Mouse (Mus musculus): Measurements from ENCODE around the gene Fbxo34.
"Not testable (repeated sequence)": the region's sequence is repeated elsewhere in the genome, so short reads cannot be mapped to it uniquely, and the experiment has no call there.

Fbxo34 gene

GRCm38 (mm10) chr14:47450121-47450520 lies at the start of gene Fbxo34:
Fbxo34 (plus strand) TSS chr14:47450421.
- DNase-seq (ENCODE audit: low spot score), result not testable (repeated sequence)

GRCm38 (mm10) chr14:47402735-47403134 lies 47.5 kb upstream of the Fbxo34 start:
- DNase-seq (ENCODE audit: low spot score), result no peak

DNA sequence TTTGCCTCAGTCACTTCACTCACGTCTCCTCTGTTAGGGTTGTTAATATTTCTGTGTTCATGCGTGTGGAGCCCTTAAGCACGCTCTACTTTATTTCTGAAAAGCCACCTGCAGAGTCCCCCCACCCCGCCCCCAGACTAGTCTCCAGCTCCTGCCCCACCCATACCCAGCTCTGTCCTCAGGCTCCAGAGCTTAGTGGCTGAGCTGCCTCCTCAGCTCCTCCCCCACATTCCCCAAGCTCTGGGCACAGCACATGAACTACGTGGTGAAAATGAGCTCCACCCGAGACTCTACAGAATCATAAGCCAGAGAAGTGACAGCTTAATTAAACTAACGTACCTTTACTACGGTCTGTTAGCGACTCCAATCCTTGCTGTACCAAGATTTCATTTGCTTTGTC lies 44.2 kb upstream of the Fbxo34 start:
- DNase-seq (ENCODE audit: low spot score), result no peak

DNA sequence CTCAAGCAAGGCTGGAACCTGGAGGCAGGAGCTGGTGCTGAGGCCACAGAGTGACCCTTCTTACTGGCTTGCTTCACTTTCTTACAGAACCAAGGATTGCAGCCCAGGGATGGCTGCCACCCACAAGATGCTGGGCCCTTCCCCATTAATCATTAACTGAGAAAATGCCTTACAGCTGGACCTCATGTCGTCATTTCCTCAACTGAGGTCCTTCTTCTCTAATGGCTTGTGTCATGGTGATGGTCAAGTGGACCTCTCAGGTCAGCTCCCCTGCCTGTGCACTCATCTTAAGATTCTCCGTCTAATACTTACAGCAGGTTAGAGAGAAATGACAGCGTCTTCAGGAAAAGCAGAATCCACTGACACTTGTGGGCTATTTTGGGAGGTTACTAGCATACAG lies 32.9 kb upstream of the Fbxo34 start:
- DNase-seq (ENCODE audit: low spot score), result no peak

DNA sequence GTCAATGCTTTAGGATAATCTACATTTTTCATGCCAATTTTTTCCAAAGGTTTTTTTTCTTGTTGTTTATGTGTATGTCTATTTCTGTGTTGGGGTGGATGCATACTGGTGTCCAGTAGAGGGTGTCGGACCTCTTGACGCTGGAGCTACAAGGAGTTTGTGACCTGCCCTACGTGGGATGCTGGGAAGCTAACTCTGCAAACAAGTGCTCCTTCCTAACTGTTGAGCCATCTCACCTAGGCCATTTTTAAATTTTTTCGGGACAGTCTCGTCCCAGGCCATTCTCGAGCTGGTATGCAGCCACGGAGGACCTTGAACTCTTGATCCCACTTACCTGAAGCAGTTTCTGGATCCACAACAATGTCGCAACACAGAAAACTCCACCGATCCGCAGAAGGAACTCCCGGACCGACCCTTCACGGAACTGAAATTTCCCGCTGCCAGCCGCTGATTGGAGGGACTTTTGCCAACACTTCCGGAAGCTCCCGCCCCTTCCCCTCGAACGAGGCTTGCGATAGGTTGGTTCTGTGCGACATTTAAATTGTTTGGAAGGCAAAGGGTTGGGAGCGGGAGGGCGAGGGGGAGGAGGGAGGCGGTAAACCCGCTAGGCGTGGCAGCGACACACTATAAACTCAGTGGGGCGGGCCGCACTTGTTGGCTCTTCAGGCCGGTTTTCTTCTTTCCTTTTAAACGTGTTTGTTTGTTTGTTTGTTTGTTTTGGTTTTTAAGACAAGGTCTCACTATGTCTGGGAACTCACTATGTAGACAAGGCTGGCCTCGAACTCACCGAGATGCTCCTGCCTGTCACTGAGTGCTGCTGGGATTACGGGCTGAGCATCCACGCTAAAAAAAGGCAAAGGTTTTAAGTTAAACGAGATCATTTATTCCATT lies 32.2 kb upstream of the Fbxo34 start, which contains the start of gene Dlgap5:
Dlgap5 (minus strand) TSS at position 633 of the 891 bp plus-strand sequence.
- peak; percentile 69 for DNase-seq (ENCODE audit: low spot score)

DNA sequence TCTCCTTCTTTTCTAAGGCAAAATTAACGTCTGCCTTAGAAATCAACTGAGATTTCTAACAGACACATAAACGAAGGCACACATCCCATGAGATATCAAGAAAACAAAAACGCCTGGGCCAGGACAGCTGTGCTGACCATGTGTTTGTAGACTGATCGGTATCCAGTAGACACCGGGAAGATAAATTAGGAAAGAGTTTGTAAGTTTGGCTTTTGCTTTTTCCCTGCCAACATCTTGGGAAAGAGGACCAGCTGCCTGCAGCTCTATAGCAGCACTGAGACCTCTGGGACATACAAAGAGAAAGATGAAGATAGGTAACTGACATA lies 31.6 kb upstream of the Fbxo34 start:
- no peak for DNase-seq (ENCODE audit: low spot score)

DNA sequence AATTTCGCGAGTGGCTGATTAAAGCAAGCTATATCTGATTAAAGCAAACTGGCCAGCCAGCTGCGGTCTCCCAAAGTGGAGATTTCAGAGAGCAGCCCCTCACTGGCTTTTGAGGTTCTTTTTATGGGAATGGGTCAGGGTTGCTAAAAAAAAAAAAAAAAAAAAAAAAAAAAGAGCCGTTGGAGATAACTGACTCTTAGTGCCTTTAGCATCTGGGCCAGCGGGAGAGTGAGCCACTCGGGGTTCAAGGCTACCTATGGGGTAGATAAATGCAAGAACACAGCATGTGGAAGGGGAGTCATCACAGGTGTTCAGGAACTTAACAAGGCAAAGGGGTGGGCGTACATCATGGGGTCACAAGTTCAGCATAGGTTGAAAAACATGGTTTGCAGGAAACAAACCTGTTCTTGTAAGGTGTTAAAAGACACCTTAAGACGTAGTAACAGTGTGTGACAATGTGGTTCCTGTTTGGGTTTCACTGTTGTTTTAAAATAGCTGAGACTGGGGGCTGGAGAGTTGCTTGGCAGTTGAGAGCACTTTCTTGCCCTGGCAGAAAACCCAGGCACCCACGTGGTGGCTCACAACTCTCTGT lies 31.1 kb upstream of the Fbxo34 start:
- DNase-seq (ENCODE audit: low spot score), result no peak

GRCm38 (mm10) chr14:47419723-47420276 lies 30.4 kb upstream of the Fbxo34 start:
- no peak for DNase-seq (ENCODE audit: low spot score)

DNA sequence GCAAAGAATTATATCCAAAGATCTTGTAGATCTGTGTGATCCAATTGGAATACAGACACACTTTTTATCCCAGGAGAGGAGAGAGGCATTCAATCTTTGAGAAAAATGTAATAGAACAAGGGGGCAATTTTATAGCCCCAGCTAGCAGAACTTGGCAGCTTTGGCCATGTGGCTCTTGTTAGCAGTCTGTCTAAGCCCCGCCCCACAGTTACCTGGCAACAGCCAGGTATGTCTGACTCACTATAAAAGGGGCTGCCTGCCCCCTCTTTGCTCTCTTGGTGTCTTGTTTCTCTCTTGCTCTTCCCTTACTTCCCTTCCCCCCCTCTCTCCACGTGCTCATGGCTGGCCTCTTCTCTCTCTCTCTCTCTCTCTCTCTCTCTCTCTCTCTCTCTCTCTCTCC lies 28.6 kb upstream of the Fbxo34 start:
- no peak for DNase-seq (ENCODE audit: low spot score)

DNA sequence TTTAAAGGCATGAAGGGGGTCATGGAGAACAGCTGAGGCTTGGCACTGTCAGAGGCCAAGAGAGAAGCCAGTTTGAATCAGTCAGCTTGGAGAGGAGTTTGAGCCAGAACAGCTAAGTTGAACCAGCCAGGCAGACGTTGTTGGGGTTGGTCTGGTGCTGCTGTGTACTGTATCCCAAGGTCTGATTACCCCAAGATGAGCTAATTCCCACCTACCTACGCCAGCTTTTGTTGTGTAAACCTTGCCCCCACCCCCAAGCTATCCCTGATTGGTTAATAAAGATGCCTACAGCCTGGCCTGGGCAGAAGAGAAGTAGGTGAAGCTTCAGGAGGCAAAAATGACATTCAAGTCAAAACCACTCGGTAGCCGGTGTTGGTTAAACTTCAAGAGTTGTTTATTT lies 27.8 kb upstream of the Fbxo34 start:
- DNase-seq (ENCODE audit: low spot score), result no peak

DNA sequence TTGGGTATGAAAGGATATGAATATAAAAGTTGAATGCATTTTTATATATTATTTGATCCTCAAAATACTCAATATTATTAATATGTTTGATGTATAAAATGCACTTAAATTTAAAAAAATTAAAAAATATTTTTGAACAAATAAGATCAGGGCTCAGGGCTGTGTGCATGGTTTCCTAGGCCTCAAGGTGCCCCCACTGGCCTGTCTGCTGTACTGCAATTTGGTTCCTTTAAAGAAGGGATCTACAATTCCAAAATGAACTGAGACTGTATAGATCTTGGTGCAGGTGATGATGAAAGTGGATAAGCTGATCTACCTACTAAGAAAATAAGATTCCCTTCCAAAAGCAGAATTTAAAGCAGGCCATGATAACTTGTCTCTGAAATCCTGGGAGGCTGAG lies 17.2 kb upstream of the Fbxo34 start:
- DNase-seq (ENCODE audit: low spot score), result no peak

GRCm38 (mm10) chr14:47438947-47439346 lies 11.3 kb upstream of the Fbxo34 start:
- DNase-seq (ENCODE audit: low spot score), result no peak

DNA sequence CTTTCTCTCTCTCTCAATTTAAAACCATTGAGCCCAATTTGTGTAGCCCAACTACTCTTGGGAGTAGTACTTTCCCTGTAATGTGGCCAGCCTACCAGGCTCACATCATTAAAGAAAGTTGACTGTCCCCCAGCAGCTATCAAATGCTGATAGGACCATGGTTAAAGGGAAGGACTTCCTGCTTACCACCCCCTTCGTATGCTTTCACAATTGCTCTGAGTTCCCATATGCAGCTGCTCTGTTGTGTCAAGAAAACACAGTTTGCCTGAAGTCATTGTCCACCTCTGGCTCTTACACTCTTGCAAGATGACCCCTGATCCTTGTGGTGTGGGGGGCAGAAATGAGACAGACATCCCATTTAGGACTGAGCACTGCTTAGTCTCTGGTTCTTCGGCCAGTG lies 5.3 kb upstream of the Fbxo34 start:
- DNase-seq (ENCODE audit: low spot score), result no peak

- no peak for DNase-seq (ENCODE audit: low spot score)
Observed at GRCm38 (mm10) chr14:47445331-47446095, 4.7 kb upstream of the Fbxo34 start.

GRCm38 (mm10) chr14:47459556-47459955 lies 9.3 kb downstream of the Fbxo34 start:
- no peak for DNase-seq (ENCODE audit: low spot score)

DNA sequence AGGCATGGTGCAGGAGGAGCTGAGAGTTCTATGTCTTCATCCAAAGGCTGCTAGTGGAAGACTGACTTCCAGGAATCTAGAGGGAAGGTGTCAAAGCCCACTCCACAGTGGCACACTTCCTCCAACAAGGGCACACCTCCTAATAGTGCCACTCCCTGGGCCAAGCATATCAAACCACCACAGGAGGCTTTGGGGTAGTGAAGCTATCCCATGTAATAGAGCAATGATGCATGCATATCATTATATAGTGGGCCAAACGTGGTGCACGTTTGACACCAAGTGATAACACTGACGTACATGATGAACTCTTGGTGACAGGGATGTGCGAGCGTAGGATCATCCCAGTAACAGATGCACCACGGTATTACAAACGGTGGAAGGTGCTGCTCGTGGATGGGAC lies 11.8 kb downstream of the Fbxo34 start:
- DNase-seq (ENCODE audit: low spot score), result no peak

- no peak for DNase-seq (ENCODE audit: low spot score)
Observed at GRCm38 (mm10) chr14:47462453-47462852, 12.2 kb downstream of the Fbxo34 start.

DNA sequence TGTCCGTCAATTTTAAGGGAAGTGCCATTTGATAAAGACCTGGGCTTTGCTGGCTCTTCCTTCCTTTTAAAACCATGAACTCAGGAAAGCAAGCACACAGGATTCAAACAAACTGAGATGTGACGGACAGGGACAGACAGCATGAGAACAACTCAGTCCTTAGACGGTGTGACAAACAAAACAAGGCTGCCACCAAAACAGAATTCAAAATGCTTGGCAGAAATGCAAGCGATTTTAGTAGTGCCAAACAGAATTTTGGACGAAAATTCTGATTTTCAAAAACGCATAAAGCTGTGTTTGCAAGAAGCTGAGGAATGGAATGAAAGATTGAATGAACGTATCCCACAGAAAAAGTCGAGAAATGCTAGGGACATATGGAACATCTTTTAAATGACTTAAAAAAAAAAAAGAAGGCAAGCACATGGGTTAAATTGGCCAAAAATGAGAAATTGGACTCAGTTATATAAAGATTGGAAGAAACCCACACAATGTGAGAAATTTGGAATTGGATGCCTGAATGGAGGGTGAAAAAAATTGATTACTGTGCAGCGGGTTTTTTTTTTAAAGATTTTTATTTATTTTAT lies 12.7 kb downstream of the Fbxo34 start:
- no peak for DNase-seq (ENCODE audit: low spot score)

DNA sequence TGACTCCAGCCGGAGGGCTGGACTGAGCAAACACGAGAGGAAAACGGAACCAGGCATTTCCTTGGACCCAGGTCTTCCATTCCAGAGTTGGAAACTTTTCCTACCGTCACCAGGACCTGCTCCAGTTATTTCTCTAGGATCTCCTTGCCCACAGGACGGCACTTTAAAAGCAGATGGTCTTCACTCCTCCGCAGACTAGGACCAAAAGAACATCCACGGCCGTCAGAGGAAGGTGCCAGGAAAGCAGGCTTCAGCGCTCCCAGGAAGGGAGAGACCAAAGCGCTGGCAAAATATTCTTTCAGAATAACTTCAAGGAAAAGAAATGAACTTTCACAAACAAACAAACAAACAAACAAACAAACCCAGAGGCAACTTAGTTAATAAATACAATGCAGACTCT lies 14.2 kb downstream of the Fbxo34 start:
- no peak for DNase-seq (ENCODE audit: low spot score)

DNA sequence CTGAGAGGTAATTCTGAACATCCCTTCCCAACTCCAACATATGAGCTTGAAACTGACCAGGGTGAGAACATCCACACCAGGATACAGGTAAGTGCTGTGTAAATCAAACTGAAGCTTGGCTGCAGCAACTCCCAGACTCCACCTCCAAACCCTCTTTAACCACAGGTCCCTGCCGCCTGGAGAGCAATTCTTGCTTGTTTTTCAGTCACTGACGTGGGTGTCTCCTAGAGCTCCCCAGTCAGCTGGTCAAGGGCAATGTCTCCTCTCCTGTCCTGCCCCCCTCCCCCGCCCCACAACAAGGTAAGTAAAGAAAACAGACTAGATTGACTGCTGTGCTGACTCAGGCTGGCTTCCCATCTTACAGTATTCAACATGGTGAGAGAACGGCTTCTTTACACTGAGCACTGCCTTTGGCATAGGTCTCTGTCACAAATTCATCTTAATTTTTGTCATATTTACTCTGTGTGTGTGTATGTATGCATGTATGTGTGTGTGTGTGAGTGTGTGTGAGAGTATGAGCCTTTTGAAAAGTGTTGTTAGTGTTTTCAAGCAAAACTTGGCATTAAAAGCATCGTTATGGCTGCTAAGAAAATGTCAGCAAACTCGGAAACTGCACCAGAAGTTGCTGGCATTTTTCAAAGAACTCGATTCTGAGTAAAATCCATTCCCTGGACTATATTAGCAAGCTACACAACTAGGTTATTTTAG lies 15.4 kb downstream of the Fbxo34 start:
- DNase-seq (ENCODE audit: low spot score), result no peak

DNA sequence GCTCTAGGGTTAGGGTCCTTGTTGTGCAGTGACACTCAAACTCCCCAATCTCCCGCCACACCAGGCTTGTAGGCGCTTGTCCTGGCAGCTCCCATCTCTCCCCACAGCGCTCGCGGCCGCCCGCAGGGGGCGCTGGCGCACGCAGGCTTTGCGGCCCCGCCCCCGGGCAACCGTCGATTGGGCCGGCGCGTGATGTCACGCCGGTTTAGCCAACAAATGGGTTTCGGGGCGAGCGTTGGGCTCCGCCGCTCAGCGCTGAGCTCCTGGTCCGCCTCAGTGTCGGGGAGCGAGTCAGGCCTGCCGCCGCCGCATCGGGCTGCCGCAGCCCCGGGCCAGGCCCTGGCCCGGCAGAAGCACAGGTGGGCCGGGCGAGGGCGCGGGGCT lies 22.1 kb downstream of the Fbxo34 start:
- DNase-seq (ENCODE audit: low spot score), result peak; percentile 75

Data from urinary bladder, postnatal 10 days (tissue).